Mouse (Mus musculus) adrenal gland, postnatal 0 days (tissue): ENCODE results near the gene Als2. TPM values are rescaled to one million over a fixed set of nuclear protein-coding genes. Genes with fewer than 3 reads are reported as not detected.

ENCODE experiments used
- polyA plus RNA-seq: library from polyadenylated mRNA; unstranded; fragments of >200 nt; fragmentation: Nextera tagmentation; extraction: Ambion mirVana; gene quantifications from 2 replicates; pipeline ENCODE4 v1.2.1, GENCODE M21; 2015

Gene Als2
- 3.3 TPM in 2 replicates for polyA plus RNA-seq

DNA sequence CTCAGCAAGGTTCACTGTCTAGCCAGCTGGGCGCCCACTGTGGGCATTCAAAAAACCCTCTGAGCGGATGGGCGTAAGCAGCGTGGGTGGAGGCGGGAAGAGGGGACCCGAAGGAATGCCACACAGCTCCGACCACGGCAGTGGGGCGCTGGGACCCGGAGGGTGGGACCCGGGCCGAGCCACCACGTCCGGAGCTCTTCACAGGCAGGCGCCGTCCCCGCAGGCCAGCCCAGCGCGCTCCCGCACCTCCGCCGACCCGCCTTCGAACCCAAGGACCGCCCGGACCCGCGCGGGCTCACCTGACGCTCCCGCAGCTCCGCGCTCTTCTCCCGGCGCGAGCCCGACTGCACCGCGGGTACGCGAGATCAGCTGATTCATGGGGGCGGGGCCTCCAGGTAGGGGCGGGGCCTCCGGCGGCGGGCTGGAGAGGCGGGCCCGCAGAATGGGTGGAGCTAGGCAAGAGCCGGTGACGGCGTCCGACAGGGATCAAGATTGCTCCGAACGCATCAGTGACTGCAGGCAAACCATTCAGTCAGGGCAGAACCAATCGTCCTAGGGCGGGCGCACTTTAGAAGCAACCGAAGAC lies at the start of gene Als2:
Gene Als2, minus strand, starts transcription at position 376 of the 586 bp plus-strand sequence.

DNA sequence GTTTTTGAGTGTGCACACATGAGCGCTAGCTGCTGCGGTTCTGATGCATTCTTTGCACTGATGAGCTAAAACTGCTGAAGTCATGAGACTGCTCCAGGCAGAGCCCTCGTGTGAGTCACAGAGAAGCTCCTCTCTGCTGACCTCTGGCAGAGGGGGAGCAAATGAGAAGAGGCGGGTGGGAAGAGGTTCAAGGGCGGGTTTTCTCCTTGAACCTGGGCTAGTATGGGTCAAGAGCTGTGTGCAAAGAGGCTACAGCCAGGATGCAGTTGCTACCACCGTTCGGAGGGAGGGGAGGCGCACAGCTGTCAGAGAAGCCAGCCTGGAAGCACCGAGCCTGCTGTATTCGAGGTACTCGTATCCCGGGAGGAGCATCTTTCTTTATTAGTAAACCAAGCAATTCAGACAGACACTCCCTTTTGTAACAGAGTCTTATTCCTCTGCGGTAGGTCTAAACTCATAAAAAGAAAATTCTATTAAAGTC lies 19.8 kb upstream of the Als2 start, which contains the start of gene Cdk15:
Gene Cdk15, plus strand, starts transcription at position 156 of the 481 bp plus-strand sequence.

DNA sequence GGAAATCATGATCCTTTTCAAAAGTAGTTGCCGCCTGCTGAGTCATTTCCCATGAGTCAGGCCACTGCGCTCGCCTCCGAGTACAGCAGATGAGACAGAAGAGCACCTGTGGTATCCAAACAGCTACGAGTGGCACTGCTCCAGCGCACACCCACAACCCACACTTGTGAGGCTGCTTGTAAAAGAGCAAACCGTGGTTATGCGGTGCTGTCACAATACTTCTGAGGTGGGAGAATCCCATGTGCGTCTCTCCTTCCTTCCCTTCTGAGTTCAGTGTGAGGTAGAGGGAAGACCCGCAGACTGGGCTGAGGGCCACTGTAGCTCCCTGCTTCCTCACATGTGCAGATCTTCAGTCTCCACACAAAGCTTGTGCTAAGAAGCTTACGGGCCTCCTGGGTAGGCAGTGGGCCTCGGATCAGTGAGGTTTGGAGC lies 74.0 kb downstream of the Als2 start, which contains the start of gene Mpp4:
Gene Mpp4, minus strand, starts transcription at position 360 of the 432 bp plus-strand sequence.

DNA sequence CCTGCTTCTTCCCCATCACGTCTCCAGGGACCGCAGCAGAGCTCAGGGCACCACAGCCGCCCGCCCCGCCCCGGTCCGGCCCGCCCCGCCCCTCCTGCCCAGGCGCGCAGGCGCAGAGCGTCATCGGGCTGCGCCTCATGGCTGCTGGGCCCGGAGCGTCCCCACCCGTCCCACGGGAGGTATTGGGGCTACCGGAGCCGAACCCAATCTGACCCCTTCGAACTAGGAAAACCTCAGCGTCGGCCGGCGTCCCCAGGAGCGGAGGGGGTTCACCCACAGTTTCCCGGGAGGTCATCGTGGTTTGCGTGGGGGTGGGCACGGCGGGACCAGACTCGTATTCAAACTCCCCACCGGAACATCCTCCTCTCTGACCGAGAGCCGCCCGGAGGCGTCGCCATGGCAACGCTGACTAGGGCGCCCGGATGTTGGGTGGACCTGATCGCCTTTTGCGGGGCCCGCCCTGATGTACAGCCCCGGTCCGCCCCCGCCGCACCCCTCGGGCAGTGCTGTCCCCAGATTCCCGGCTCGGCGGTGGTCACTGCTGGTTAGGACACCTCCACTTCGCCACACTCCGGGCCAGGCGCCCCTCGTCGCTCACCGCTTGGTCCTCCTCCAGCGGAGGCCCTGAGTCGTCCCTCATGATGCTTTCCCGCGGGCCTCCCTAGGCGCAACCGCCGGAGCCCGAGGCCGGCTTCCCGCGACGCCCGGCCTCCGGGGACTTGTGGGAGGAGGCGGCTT lies 117.1 kb downstream of the Als2 start, which contains the start of gene Tmem237:
Gene Tmem237, minus strand, starts transcription at position 689 of the 738 bp plus-strand sequence.

Other genes starting within 250 kb of the Als2 start
- not detected in 2 replicates for gene C2cd6, start 142.3 kb downstream of the Als2 start, polyA plus RNA-seq
- gene Tmem237, start 116.8 kb downstream of the Als2 start, polyA plus RNA-seq, result 30.3 and 30.9 TPM in 2 replicates
- gene Mpp4, start 73.8 kb downstream of the Als2 start, polyA plus RNA-seq, result 0.30 and 0.35 TPM in 2 replicates
- gene Cdk15, start 19.7 kb upstream of the Als2 start, polyA plus RNA-seq, result 0.25 and 0.47 TPM in 2 replicates
- 6.3 and 8.4 TPM in 2 replicates for gene Fzd7, start 245.2 kb upstream of the Als2 start, polyA plus RNA-seq